Mouse (Mus musculus): ENCODE measurements around the gene Cnnm2.

DNA sequence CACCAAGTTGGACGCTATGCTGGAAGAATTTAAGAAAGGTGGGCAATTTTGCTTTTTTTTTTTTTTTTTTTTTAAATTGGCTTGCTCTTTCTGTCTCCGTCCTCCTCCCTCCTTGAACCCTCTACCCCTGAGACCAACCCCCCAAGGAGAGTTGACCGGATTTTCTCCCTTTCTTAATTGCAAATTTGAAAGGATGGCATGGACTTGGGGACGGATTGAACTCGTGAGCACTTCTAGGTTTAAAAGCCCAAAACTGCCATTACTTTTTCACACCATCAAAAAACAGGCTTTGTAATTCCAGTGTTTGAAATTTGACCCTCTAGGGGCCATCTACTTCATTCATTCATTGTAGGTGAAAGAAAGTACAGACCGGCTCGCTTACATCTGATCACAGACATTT is 2.0 kb downstream of the Cnnm2 start:
- no peak for TF ChIP-seq CTCF (IDR thresholded peaks at IDR 0.05; ENCODE audit: low read depth, low read length)
- no peak for TF ChIP-seq GATA2 (IDR thresholded peaks at IDR 0.05; ENCODE audit: borderline replicate concordance, low read depth, low read length)
